Mouse (Mus musculus): ENCODE data around the gene Relb.

- TF ChIP-seq ZNF384 (IDR thresholded peaks at IDR 0.05; ENCODE audit: low read depth, low read length) (no peak), CTCF (conservative IDR thresholded peaks at IDR 0.05 in 1 of 2, IDR thresholded peaks at IDR 0.05 in 1 of 2; ENCODE audit: low read depth in 2 of 2, low read length in 2 of 2) (no peak), CHD2 (IDR thresholded peaks at IDR 0.05; ENCODE audit: low read length) (peak; percentile 50; the same call in 1 of the 2 replicates), EP300 (IDR thresholded peaks at IDR 0.05; ENCODE audit: low read length) (peak; percentile 87), POLR2A (IDR thresholded peaks at IDR 0.05; ENCODE audit: low read depth, low read length) (no peak), JUN (IDR thresholded peaks at IDR 0.05; ENCODE audit: insufficient read depth, low read depth, low read length) (no peak)
Observed at GRCm38 (mm10) chr7:19667434-19667833, 38.2 kb upstream of the Relb start.
